Mouse (Mus musculus) neural tube, embryonic 12.5 days (tissue): ENCODE measurements around the gene Ocln. TPM values are rescaled to one million over a fixed set of nuclear protein-coding genes. Genes with fewer than 3 reads are reported as not detected.

ENCODE experiments used
- ATAC-seq: fragments of 200-750 bp; cut with Nextera tagmentation; 2 replicates; pipeline ENCODE4 v1.8.0; 2017; ENCODE audit warnings: low read depth, mild to moderate bottlenecking, moderate TSS enrichment, moderate library complexity; ENCODE audit not compliant: low FRiP score
- H3K27ac ChIP-seq: fragments of 300-500 bp; sonication (generic); 2 replicates; pipeline ENCODE4 v1.5.1; 2016
- H3K27me3 ChIP-seq: fragments of 300-500 bp; sonication (generic); replicated peaks from 2 replicates; pipeline ENCODE4 v1.6.1; 2016; ENCODE audit warnings: mild to moderate bottlenecking
- H3K36me3 ChIP-seq: fragments of 300-500 bp; sonication (generic); 2 replicates; pipeline ENCODE4 v1.6.1; 2016; ENCODE audit warnings: mild to moderate bottlenecking
- H3K4me1 ChIP-seq: fragments of 300-500 bp; sonication (generic); 2 replicates; pipeline ENCODE4 v1.6.1; 2016
- H3K4me2 ChIP-seq: fragments of 300-500 bp; sonication (generic); replicated peaks from 2 replicates; pipeline ENCODE4 v1.6.1; 2016; ENCODE audit warnings: mild to moderate bottlenecking
- H3K4me3 ChIP-seq: fragments of 300-500 bp; sonication (generic); 2 replicates; pipeline ENCODE4 v1.5.1; 2016
- H3K9ac ChIP-seq: fragments of 300-500 bp; sonication (generic); 2 replicates; pipeline ENCODE4 v1.6.1; 2016; ENCODE audit warnings: mild to moderate bottlenecking
- H3K9me3 ChIP-seq: fragments of 300-500 bp; sonication (generic); 2 replicates; pipeline ENCODE4 v1.6.1; 2016; ENCODE audit warnings: mild to moderate bottlenecking
- WGBS: fragments of 180-500 bp; shearing (Covaris S2); methylation state at CpG from one replicate; pipeline ENCODE4 v1.1.7; 2016; 5-methylcytosine and 5-hydroxymethylcytosine counted together
- polyA plus RNA-seq: library from polyadenylated mRNA; unstranded; fragments of >200 nt; fragmentation: Nextera tagmentation; extraction: Ambion mirVana; gene quantifications from 2 replicates; pipeline ENCODE4 v1.2.1, GENCODE M21; 2016

The Ocln gene
- polyA plus RNA-seq, 1 experiment from 2014 or later, result 1.6 TPM

- WGBS, result 66% methylated on average over 6 of the region's 6 CpGs
- no peak for ATAC-seq
- no peak overlapping the region for H3K4me3 ChIP-seq
- no peaks in the 10 kb centered on the region for H3K36me3 ChIP-seq
- H3K27me3 ChIP-seq, result no peaks in the 10 kb centered on the region
- H3K9ac ChIP-seq, result no peak overlapping the region
- H3K9me3 ChIP-seq, result no peaks in the 10 kb centered on the region
- H3K27ac ChIP-seq, result no peak overlapping the region
- no peaks in the 10 kb centered on the region for H3K4me1 ChIP-seq
- H3K4me2 ChIP-seq, result no peak overlapping the region
Observed at GRCm38 (mm10) chr13:100532788-100533365, 19.6 kb downstream of the Ocln start.

DNA sequence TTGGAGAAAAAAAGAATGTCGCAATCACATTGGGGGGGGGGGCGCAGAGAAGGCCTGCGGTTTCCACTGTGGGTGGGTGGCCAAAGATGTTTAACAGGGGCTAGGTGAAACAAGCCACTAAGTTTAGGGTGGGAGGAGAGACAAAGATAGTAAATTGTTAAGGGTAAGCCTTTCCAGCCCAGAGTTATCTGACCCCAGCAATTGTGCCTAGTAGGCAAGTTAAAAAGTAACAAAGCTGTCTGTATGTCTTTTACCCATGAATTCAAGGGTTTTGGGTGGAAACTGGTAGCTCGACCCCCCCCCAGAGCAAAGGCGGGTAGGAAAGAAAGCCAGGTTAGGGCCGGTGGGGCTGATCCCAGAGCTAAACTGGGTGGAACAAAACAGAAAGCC, 25.9 kb downstream of the Ocln start:
- Histone ChIP-seq H3K4me3 (no peak overlapping the region), H3K4me2 (no peak overlapping the region), H3K4me1 (no peaks in the 10 kb centered on the region), H3K9me3 (no peaks in the 10 kb centered on the region), H3K27ac (no peak overlapping the region), H3K9ac (no peak overlapping the region), H3K36me3 (no peaks in the 10 kb centered on the region), H3K27me3 (no peaks in the 10 kb centered on the region)
- ATAC-seq, result no peak
- WGBS, result 53% methylated on average over 6 of the region's 6 CpGs

GRCm38 (mm10) chr13:100525935-100526648, 26.4 kb downstream of the Ocln start:
- H3K27ac ChIP-seq, result no peak overlapping the region
- H3K9ac ChIP-seq, result no peak overlapping the region
- H3K4me1 ChIP-seq, result no peaks in the 10 kb centered on the region
- no peak overlapping the region for H3K4me2 ChIP-seq
- H3K9me3 ChIP-seq, result no peaks in the 10 kb centered on the region
- no peaks in the 10 kb centered on the region for H3K27me3 ChIP-seq
- no peaks in the 10 kb centered on the region for H3K36me3 ChIP-seq
- ATAC-seq, result no peak
- WGBS, result 65% methylated on average over 6 of the region's 6 CpGs
- H3K4me3 ChIP-seq, result no peak overlapping the region

DNA sequence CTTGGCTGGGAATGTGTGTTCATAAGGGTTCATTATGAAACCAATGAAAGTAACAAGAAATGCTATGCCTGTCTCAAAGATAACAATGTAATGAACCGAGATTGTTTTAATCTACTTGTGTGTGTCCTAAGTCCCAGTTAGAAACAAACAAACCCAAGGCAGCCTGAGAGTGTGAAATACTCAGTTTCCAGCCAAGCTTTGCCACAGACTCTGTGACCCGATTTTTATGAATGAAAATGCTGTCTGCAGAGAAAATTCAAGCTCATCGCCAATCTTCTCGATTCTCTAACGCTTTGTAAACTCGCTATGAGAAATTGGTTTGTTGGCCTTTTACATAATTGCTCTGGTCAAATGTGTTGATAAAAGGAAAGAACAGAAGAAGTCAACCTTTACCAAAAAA, 27.6 kb downstream of the Ocln start:
- WGBS, result 92% methylated on average over 6 of the region's 6 CpGs
- Histone ChIP-seq H3K4me1 (no peaks in the 10 kb centered on the region), H3K9me3 (no peaks in the 10 kb centered on the region), H3K27ac (no peak overlapping the region), H3K27me3 (no peaks in the 10 kb centered on the region), H3K36me3 (no peaks in the 10 kb centered on the region), H3K4me3 (no peak overlapping the region), H3K4me2 (no peak overlapping the region), H3K9ac (no peak overlapping the region)
- no peak for ATAC-seq

- no peak for ATAC-seq
- Histone ChIP-seq H3K27ac (no peak overlapping the region), H3K27me3 (no peaks in the 10 kb centered on the region), H3K4me1 (no peaks in the 10 kb centered on the region), H3K4me2 (no peak overlapping the region), H3K36me3 (no peaks in the 10 kb centered on the region), H3K4me3 (no peak overlapping the region), H3K9me3 (no peaks in the 10 kb centered on the region), H3K9ac (no peak overlapping the region)
- 87% methylated on average over 2 of the region's 2 CpGs for WGBS
Observed at GRCm38 (mm10) chr13:100523698-100524097, 28.8 kb downstream of the Ocln start.

GRCm38 (mm10) chr13:100521724-100522591, 30.6 kb downstream of the Ocln start:
- no peaks in the 10 kb centered on the region for H3K27me3 ChIP-seq
- ATAC-seq, result no peak
- no peak overlapping the region for H3K4me2 ChIP-seq
- 86% methylated on average over 9 of the region's 9 CpGs for WGBS
- H3K27ac ChIP-seq, result no peak overlapping the region
- H3K36me3 ChIP-seq, result no peaks in the 10 kb centered on the region
- no peak overlapping the region for H3K4me3 ChIP-seq
- no peaks in the 10 kb centered on the region for H3K4me1 ChIP-seq
- H3K9ac ChIP-seq, result no peak overlapping the region
- no peaks in the 10 kb centered on the region for H3K9me3 ChIP-seq

- Histone ChIP-seq H3K27me3 (no peaks in the 10 kb centered on the region), H3K4me3 (no peak overlapping the region), H3K27ac (no peak overlapping the region), H3K9ac (no peak overlapping the region), H3K4me2 (no peak overlapping the region), H3K36me3 (no peaks in the 10 kb centered on the region), H3K9me3 (no peaks in the 10 kb centered on the region), H3K4me1 (no peaks in the 10 kb centered on the region)
- no peak for ATAC-seq
- 70% methylated on average over 2 of the region's 2 CpGs for WGBS
Observed at GRCm38 (mm10) chr13:100519162-100519561, 33.4 kb downstream of the Ocln start.

- WGBS, result 73% methylated on average over 6 of the region's 6 CpGs
Observed at GRCm38 (mm10) chr13:100518191-100518590, 34.3 kb downstream of the Ocln start.

GRCm38 (mm10) chr13:100517652-100518153, 34.8 kb downstream of the Ocln start:
- no peaks in the 10 kb centered on the region for H3K9me3 ChIP-seq
- H3K4me1 ChIP-seq, result no peaks in the 10 kb centered on the region
- no peak overlapping the region for H3K4me3 ChIP-seq
- WGBS, result 91% methylated on average over 6 of the region's 6 CpGs
- no peak for ATAC-seq
- H3K36me3 ChIP-seq, result no peaks in the 10 kb centered on the region
- H3K27ac ChIP-seq, result no peak overlapping the region
- no peaks in the 10 kb centered on the region for H3K27me3 ChIP-seq
- H3K9ac ChIP-seq, result no peak overlapping the region
- no peak overlapping the region for H3K4me2 ChIP-seq

More at GRCm38 (mm10) chr13:100518191-100518590, 34.3 kb downstream of the Ocln start:
- Histone ChIP-seq H3K27ac (no peak overlapping the region), H3K27me3 (no peaks in the 10 kb centered on the region), H3K4me2 (no peak overlapping the region), H3K4me1 (no peaks in the 10 kb centered on the region), H3K9me3 (no peaks in the 10 kb centered on the region), H3K36me3 (no peaks in the 10 kb centered on the region), H3K9ac (no peak overlapping the region), H3K4me3 (no peak overlapping the region)
- no peak for ATAC-seq

- H3K4me1 ChIP-seq, result no peaks in the 10 kb centered on the region
- H3K4me2 ChIP-seq, result no peak overlapping the region
- H3K27ac ChIP-seq, result no peak overlapping the region
- no peaks in the 10 kb centered on the region for H3K9me3 ChIP-seq
- no peak overlapping the region for H3K4me3 ChIP-seq
- H3K27me3 ChIP-seq, result no peaks in the 10 kb centered on the region
- 66% methylated on average over 12 of the region's 12 CpGs for whole genome bisulfite sequencing
- H3K9ac ChIP-seq, result no peak overlapping the region
- H3K36me3 ChIP-seq, result no peaks in the 10 kb centered on the region
- ATAC-seq, result no peak
Observed at GRCm38 (mm10) chr13:100516213-100517105, 36.1 kb downstream of the Ocln start.

DNA sequence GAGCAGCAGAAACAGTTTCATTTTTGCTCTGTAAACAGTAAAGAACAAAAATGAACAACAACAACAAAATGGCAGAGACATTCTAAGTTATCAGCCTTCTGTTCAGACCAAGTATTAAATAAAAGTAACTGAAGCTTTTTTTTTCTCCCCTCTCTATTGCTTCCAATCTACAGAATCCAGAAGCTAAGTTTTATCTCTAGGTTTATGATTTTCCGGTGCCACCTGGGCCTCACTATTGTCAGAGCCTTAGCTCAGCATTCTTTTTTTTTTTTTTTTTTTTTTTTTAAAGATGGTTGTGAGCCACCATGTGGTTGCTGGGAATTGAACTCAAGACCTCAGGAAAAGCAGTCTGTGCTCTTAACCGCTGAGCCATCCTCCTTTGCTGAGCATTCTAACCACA, 39.7 kb downstream of the Ocln start:
- 90% methylated on average over 2 of the region's 2 CpGs for WGBS
- Histone ChIP-seq H3K4me2 (no peak overlapping the region), H3K9me3 (no peaks in the 10 kb centered on the region), H3K36me3 (no peaks in the 10 kb centered on the region), H3K27me3 (no peaks in the 10 kb centered on the region), H3K4me3 (no peak overlapping the region), H3K4me1 (no peaks in the 10 kb centered on the region), H3K27ac (no peak overlapping the region), H3K9ac (no peak overlapping the region)
- no peak for ATAC-seq
